Mouse (Mus musculus): Measurements from ENCODE around the gene Sag. TPM values are rescaled to one million over a fixed set of nuclear protein-coding genes. Genes with fewer than 3 reads are reported as not detected.
"Not testable (repeated sequence)": the region's sequence is repeated elsewhere in the genome, so short reads cannot be mapped to it uniquely, and the experiment has no call there.

Gene Sag
- polyA plus RNA-seq, 1 experiment from 2014 or later = 2.7 TPM

GRCm38 (mm10) chr1:87826474-87826873 is 23.0 kb downstream of the Sag start:
- ATAC-seq (ENCODE audit: low FRiP score) = no peak
- peaks cover 5% of the 10 kb centered on the region; the same call in 1 of the 2 replicates for H3K4me1 ChIP-seq
- no peak overlapping the region for H3K9ac ChIP-seq
- 67% methylated on average over 2 of the region's 2 CpGs for WGBS
- no peak overlapping the region for H3K4me3 ChIP-seq (replicated peaks)
- no peaks in the 10 kb centered on the region for H3K27me3 ChIP-seq
- H3K9me3 ChIP-seq = no peaks in the 10 kb centered on the region
- H3K36me3 ChIP-seq (replicated peaks) = no peaks in the 10 kb centered on the region
- H3K4me2 ChIP-seq = no peak overlapping the region
- no peak overlapping the region for H3K27ac ChIP-seq

- H3K4me2 ChIP-seq; H3K27me3 ChIP-seq; H3K27ac ChIP-seq; H3K9me3 ChIP-seq; H3K36me3 ChIP-seq (replicated peaks); H3K4me3 ChIP-seq (replicated peaks); H3K9ac ChIP-seq; ATAC-seq (ENCODE audit: low FRiP score); H3K4me1 ChIP-seq: not testable (repeated sequence)
- WGBS = 94% methylated on average over 1 of the region's 1 CpGs
These were observed 24.0 kb downstream of the Sag start for GRCm38 (mm10) chr1:87827476-87827875.

- Histone ChIP-seq H3K27ac (no peak overlapping the region), H3K4me3 (replicated peaks) (no peak overlapping the region)
- WGBS = 79% methylated on average over 9 of the region's 9 CpGs
These were observed 24.7 kb downstream of the Sag start for GRCm38 (mm10) chr1:87828185-87828584.

GRCm38 (mm10) chr1:87828926-87829580 is 25.6 kb downstream of the Sag start:
- Histone ChIP-seq H3K9ac (no peak overlapping the region), H3K9me3 (no peaks in the 10 kb centered on the region), H3K4me1 (peaks cover 5% of the 10 kb centered on the region; the same call in 1 of the 2 replicates), H3K4me3 (replicated peaks) (no peak overlapping the region), H3K27ac (no peak overlapping the region), H3K27me3 (no peaks in the 10 kb centered on the region), H3K4me2 (no peak overlapping the region), H3K36me3 (replicated peaks) (no peaks in the 10 kb centered on the region)
- no peak for ATAC-seq (ENCODE audit: low FRiP score)
- 42% methylated on average over 7 of the region's 7 CpGs for WGBS

More at GRCm38 (mm10) chr1:87828185-87828584, 24.7 kb downstream of the Sag start:
- H3K9ac ChIP-seq = no peak overlapping the region
- H3K4me2 ChIP-seq = no peak overlapping the region
- no peaks in the 10 kb centered on the region for H3K27me3 ChIP-seq
- H3K36me3 ChIP-seq (replicated peaks) = no peaks in the 10 kb centered on the region
- no peak for ATAC-seq (ENCODE audit: low FRiP score)
- H3K9me3 ChIP-seq = no peaks in the 10 kb centered on the region
- peaks cover 5% of the 10 kb centered on the region; the same call in 1 of the 2 replicates for H3K4me1 ChIP-seq

GRCm38 (mm10) chr1:87829621-87830211 is 26.2 kb downstream of the Sag start:
- Histone ChIP-seq H3K9ac (no peak overlapping the region), H3K36me3 (replicated peaks) (no peaks in the 10 kb centered on the region), H3K4me3 (replicated peaks) (no peak overlapping the region), H3K27me3 (no peaks in the 10 kb centered on the region), H3K4me2 (no peak overlapping the region), H3K4me1 (peaks cover 5% of the 10 kb centered on the region; the same call in 1 of the 2 replicates), H3K27ac (no peak overlapping the region), H3K9me3 (no peaks in the 10 kb centered on the region)
- WGBS = 64% methylated on average over 6 of the region's 6 CpGs
- ATAC-seq (ENCODE audit: low FRiP score) = no peak

GRCm38 (mm10) chr1:87836453-87836852 is 33.0 kb downstream of the Sag start:
- H3K4me2 ChIP-seq = no peak overlapping the region
- ATAC-seq (ENCODE audit: low FRiP score) = no peak
- H3K9me3 ChIP-seq = no peaks in the 10 kb centered on the region
- H3K4me3 ChIP-seq (replicated peaks) = no peak overlapping the region
- H3K36me3 ChIP-seq (replicated peaks) = no peaks in the 10 kb centered on the region
- H3K9ac ChIP-seq = no peak overlapping the region
- H3K27ac ChIP-seq = no peak overlapping the region
- WGBS = 76% methylated on average over 1 of the region's 1 CpGs
- H3K27me3 ChIP-seq = no peaks in the 10 kb centered on the region; the same call in 1 of the 2 replicates
- no peaks in the 10 kb centered on the region for H3K4me1 ChIP-seq

GRCm38 (mm10) chr1:87837018-87837417 is 33.5 kb downstream of the Sag start:
- Histone ChIP-seq H3K9ac (no peak overlapping the region), H3K27ac (no peak overlapping the region), H3K9me3 (no peaks in the 10 kb centered on the region), H3K27me3 (no peaks in the 10 kb centered on the region; the same call in 1 of the 2 replicates), H3K4me1 (no peaks in the 10 kb centered on the region), H3K4me2 (no peak overlapping the region), H3K4me3 (replicated peaks) (no peak overlapping the region), H3K36me3 (replicated peaks) (no peaks in the 10 kb centered on the region)
- ATAC-seq (ENCODE audit: low FRiP score) = no peak
- 39% methylated on average over 5 of the region's 5 CpGs for WGBS

- 87% methylated on average over 11 of the region's 11 CpGs for WGBS
- no peak overlapping the region for H3K9ac ChIP-seq
These were observed 37.1 kb downstream of the Sag start for GRCm38 (mm10) chr1:87840411-87841208.

GRCm38 (mm10) chr1:87846801-87847474 is 43.5 kb downstream of the Sag start:
- ATAC-seq (ENCODE audit: low FRiP score) = no peak
- H3K36me3 ChIP-seq (replicated peaks) = no peaks in the 10 kb centered on the region
- WGBS = 67% methylated on average over 2 of the region's 2 CpGs
- no peaks in the 10 kb centered on the region for H3K4me1 ChIP-seq
- no peak overlapping the region for H3K4me2 ChIP-seq
- no peaks in the 10 kb centered on the region; the same call in 1 of the 2 replicates for H3K27me3 ChIP-seq
- H3K9me3 ChIP-seq = no peaks in the 10 kb centered on the region
- H3K27ac ChIP-seq = no peak overlapping the region
- no peak overlapping the region for H3K9ac ChIP-seq
- no peak overlapping the region for H3K4me3 ChIP-seq (replicated peaks)

More at GRCm38 (mm10) chr1:87840411-87841208, 37.1 kb downstream of the Sag start:
- H3K9me3 ChIP-seq = no peaks in the 10 kb centered on the region
- no peak overlapping the region for H3K27ac ChIP-seq
- no peak overlapping the region for H3K4me2 ChIP-seq
- H3K4me3 ChIP-seq (replicated peaks) = no peak overlapping the region
- H3K4me1 ChIP-seq = no peaks in the 10 kb centered on the region
- no peak for ATAC-seq (ENCODE audit: low FRiP score)
- H3K36me3 ChIP-seq (replicated peaks) = no peaks in the 10 kb centered on the region
- no peaks in the 10 kb centered on the region; the same call in 1 of the 2 replicates for H3K27me3 ChIP-seq

- no peak overlapping the region for H3K9ac ChIP-seq
- H3K4me1 ChIP-seq = peaks cover 2% of the 10 kb centered on the region; the same call in 1 of the 2 replicates
- no peak overlapping the region for H3K4me2 ChIP-seq
- no peak overlapping the region for H3K27ac ChIP-seq
- no peaks in the 10 kb centered on the region for H3K9me3 ChIP-seq
- ATAC-seq (ENCODE audit: low FRiP score) = no peak
- WGBS = 77% methylated on average over 4 of the region's 4 CpGs
- H3K36me3 ChIP-seq (replicated peaks) = no peaks in the 10 kb centered on the region
- H3K27me3 ChIP-seq = no peaks in the 10 kb centered on the region; the same call in 1 of the 2 replicates
- no peak overlapping the region for H3K4me3 ChIP-seq (replicated peaks)
These were observed 44.1 kb downstream of the Sag start for GRCm38 (mm10) chr1:87847475-87848168.

- Histone ChIP-seq H3K4me3 (replicated peaks) (no peak overlapping the region), H3K27me3 (no peaks in the 10 kb centered on the region; the same call in 1 of the 2 replicates), H3K4me2 (no peak overlapping the region), H3K9ac (no peak overlapping the region), H3K27ac (no peak overlapping the region), H3K9me3 (no peaks in the 10 kb centered on the region), H3K36me3 (replicated peaks) (no peaks in the 10 kb centered on the region), H3K4me1 (peaks cover 4% of the 10 kb centered on the region; the same call in 1 of the 2 replicates)
- WGBS = 63% methylated on average over 11 of the region's 11 CpGs
- no peak for ATAC-seq (ENCODE audit: low FRiP score)
These were observed 44.9 kb downstream of the Sag start for GRCm38 (mm10) chr1:87848237-87848996.

Measured in forebrain, embryonic 12.5 days (tissue).